7 mouse cellular contexts compared by ENCODE assay signal in genomic region chr2:157203026-157203425, GRCm38 (mm10). TPM values are rescaled to one million over a fixed set of nuclear protein-coding genes. Genes with fewer than 3 reads are reported as not detected.
DNase-seq lines count a peak whose midpoint lies in the region; ATAC-seq and TF ChIP-seq lines count a peak whose summit lies in the region.

No protein-coding gene starts in this region.

- peaks cover 4 to 9% of the 10 kb centered on the region in 2 experiments for H3K4me1 ChIP-seq in MEL (ENCODE audit: control insufficient read depth in 1 of 2, insufficient read depth in 2 of 2, low read length in 2 of 2)
- peaks cover 7% of the 10 kb centered on the region; the same call in 1 of the 2 replicates for H3K4me1 ChIP-seq in hindbrain, embryonic 16.5 days (ENCODE audit: control insufficient read depth, insufficient read depth, low read depth, low read length)
- H3K4me1 ChIP-seq in midbrain, embryonic 11.5 days (ENCODE audit: control insufficient read depth, insufficient read depth, low read length): peaks cover 5% of the 10 kb centered on the region; the same call in 1 of the 2 replicates

- peak overlapping the region; percentile 80 for H3K4me2 ChIP-seq in hindbrain, embryonic 16.5 days (ENCODE audit: low read length)
- peak overlapping the region; percentile 69 for H3K4me2 ChIP-seq in midbrain, embryonic 11.5 days

- peak overlapping the region; percentile 95 for H3K9ac ChIP-seq in MEL (ENCODE audit: control insufficient read depth, low read depth, low read length, poor library complexity, severe bottlenecking)
- H3K9ac ChIP-seq in hindbrain, embryonic 16.5 days (ENCODE audit: low read depth, low read length): no peak overlapping the region
- peak overlapping the region; percentile 98 for H3K9ac ChIP-seq in midbrain, embryonic 11.5 days (ENCODE audit: low read length)

- H3K4me3 ChIP-seq in MEL (ENCODE audit: control insufficient read depth in 1 of 2, insufficient read depth in 1 of 2, low read depth in 2 of 2, low read length in 2 of 2): peak overlapping the region in 1 of 2 experiments; percentile 89; a peak in 2 of 4 replicates
- no peak overlapping the region for H3K4me3 ChIP-seq in hindbrain, embryonic 16.5 days (ENCODE audit: low read length)
- peak overlapping the region; percentile 60 for H3K4me3 ChIP-seq in midbrain, embryonic 11.5 days (ENCODE audit: low read depth, low read length)

- no peaks in the 10 kb centered on the region for H3K27me3 ChIP-seq in MEL (ENCODE audit: control insufficient read depth in 1 of 2, insufficient read depth in 2 of 2, low read length in 2 of 2)
- H3K27me3 ChIP-seq in hindbrain, embryonic 16.5 days (replicated peaks; ENCODE audit: control insufficient read depth, insufficient read depth, low read length): no peaks in the 10 kb centered on the region
- no peaks in the 10 kb centered on the region for H3K27me3 ChIP-seq in midbrain, embryonic 11.5 days (ENCODE audit: control insufficient read depth, insufficient read depth, low read length)

- DNase-seq in A20 (ENCODE audit: low read depth, low spot score) (peak; percentile 51), MEL (ENCODE audit: low read depth, low spot score) (no peak)
- no peak for DNase-seq in midbrain, embryonic 11.5 days (ENCODE audit: low spot score, missing footprints)
- DNase-seq in embryo, embryonic 11 days: no peak
- no peak for DNase-seq in spleen, adult 18-20 months
- no peak for DNase-seq in frontal cortex, postnatal 14 days (ENCODE audit: low spot score in 2 of 2)

- no peak for ATAC-seq in hindbrain, embryonic 16.5 days
- ATAC-seq in midbrain, embryonic 11.5 days (ENCODE audit: low FRiP score): no peak

- no peak for TF ChIP-seq EP300 in MEL (IDR thresholded peaks at IDR 0.05; ENCODE audit: low read depth in 1 of 2, low read length in 2 of 2)

- peaks cover 16% of the 10 kb centered on the region for H3K79me2 ChIP-seq in MEL (ENCODE audit: control insufficient read depth, insufficient read depth, low read length, poor library complexity)

- no peak overlapping the region for H3K27ac ChIP-seq in MEL (ENCODE audit: control insufficient read depth, low read depth, low read length)
- H3K27ac ChIP-seq in hindbrain, embryonic 16.5 days (ENCODE audit: low read depth, low read length): no peak overlapping the region
- H3K27ac ChIP-seq in midbrain, embryonic 11.5 days (ENCODE audit: low read depth, low read length): no peak overlapping the region

- peaks cover 13 to 19% of the 10 kb centered on the region in 2 experiments for H3K36me3 ChIP-seq in MEL (ENCODE audit: control insufficient read depth in 1 of 2, insufficient read depth in 2 of 2, low read length in 2 of 2)
- peaks cover 3% of the 10 kb centered on the region; the same call in 1 of the 2 replicates for H3K36me3 ChIP-seq in hindbrain, embryonic 16.5 days (ENCODE audit: control insufficient read depth, insufficient read depth, low read length)
- H3K36me3 ChIP-seq in midbrain, embryonic 11.5 days (ENCODE audit: control insufficient read depth, insufficient read depth, low read length): peaks cover 8% of the 10 kb centered on the region

- no peaks in the 10 kb centered on the region for H3K9me3 ChIP-seq in MEL (replicated peaks; ENCODE audit: insufficient read depth, low read length)
- 0 out of 2 replicates have a peak, but pooled peaks cover 2% of the 10 kb centered on the region for H3K9me3 ChIP-seq in hindbrain, embryonic 16.5 days (ENCODE audit: control insufficient read depth, low read length)
- H3K9me3 ChIP-seq in midbrain, embryonic 11.5 days (ENCODE audit: control insufficient read depth, low read length): peaks cover 2% of the 10 kb centered on the region; the same call in 1 of the 2 replicates

- no peak for TF ChIP-seq RAD21 in MEL (IDR thresholded peaks at IDR 0.05; ENCODE audit: low read depth, low read length)

- TF ChIP-seq CTCF in MEL (IDR thresholded peaks at IDR 0.05 in 2 of 3, conservative IDR thresholded peaks at IDR 0.05 in 1 of 3; ENCODE audit: control insufficient read depth in 1 of 3, insufficient read depth in 1 of 3, low read depth in 2 of 3, low read length in 3 of 3, poor library complexity in 1 of 3, severe bottlenecking in 1 of 3): no peak

- TF ChIP-seq POLR2A in MEL (IDR thresholded peaks at IDR 0.05; ENCODE audit: control insufficient read depth in 1 of 2, insufficient read depth in 1 of 2, low read depth in 1 of 2, low read length in 2 of 2, poor library complexity in 1 of 2): no peak

TF ChIP-seq in MEL, 35 proteins besides CTCF, POLR2A, EP300 and RAD21:
- TF ChIP-seq POLR2AphosphoS2 (IDR thresholded peaks at IDR 0.05; ENCODE audit: low read length) (no peak), E2F4 (IDR thresholded peaks at IDR 0.05; ENCODE audit: borderline replicate concordance, low read depth, low read length) (0 out of 2 replicates have a peak, but pooled peaks have one; percentile 17), POLR2AphosphoS5 (IDR thresholded peaks at IDR 0.05; ENCODE audit: borderline replicate concordance, low read depth, low read length) (no peak), NRF1 (IDR thresholded peaks at IDR 0.05; ENCODE audit: insufficient read depth, low read depth, low read length, poor library complexity, severe bottlenecking) (no peak), ZNF384 (IDR thresholded peaks at IDR 0.05; ENCODE audit: low read depth, low read length) (peak; percentile 71), ZMIZ1 (IDR thresholded peaks at IDR 0.05; ENCODE audit: low read depth, low read length) (no peak), NELFE (IDR thresholded peaks at IDR 0.05; ENCODE audit: low read depth, low read length) (no peak)

RNA-seq across cellular contexts. Expression of gene Rbl1, which starts 1.3 kb away (rescaled TPM):
- total RNA-seq in MEL (2012; rRNA removed): 14.8 and 17.8 TPM in 2 replicates
- polyA plus RNA-seq in MEL (2012; ENCODE audit: insufficient read depth in 1 of 2, insufficient read length in 2 of 2, low read depth in 1 of 2, low replicate concordance in 2 of 2, missing spikeins in 1 of 2): 10 to 100 TPM in 1 of 2 experiments, not detected in 1; 18.1 TPM
- 4.7 and 5.9 TPM in 2 replicates for polyA plus RNA-seq in hindbrain, embryonic 16.5 days (2015; fragmentation: Nextera tagmentation; extraction: Ambion mirVana)
- polyA plus RNA-seq in midbrain, embryonic 11.5 days (2014; fragmentation: Nextera tagmentation; extraction: Ambion mirVana): 42.5 and 45.5 TPM in 2 replicates
